Mouse (Mus musculus) kidney, postnatal 14 days (tissue): Measurements from ENCODE around the gene Celf2.

Source experiments
- DNase-seq: peaks from one replicate; pipeline ENCODE4 v3.0.0; 2022; ENCODE audit warnings: mixed read lengths

Celf2 gene

GRCm38 (mm10) chr2:7259616-7260015, 249.7 kb downstream of the Celf2 start:
- no peak for DNase-seq

DNA sequence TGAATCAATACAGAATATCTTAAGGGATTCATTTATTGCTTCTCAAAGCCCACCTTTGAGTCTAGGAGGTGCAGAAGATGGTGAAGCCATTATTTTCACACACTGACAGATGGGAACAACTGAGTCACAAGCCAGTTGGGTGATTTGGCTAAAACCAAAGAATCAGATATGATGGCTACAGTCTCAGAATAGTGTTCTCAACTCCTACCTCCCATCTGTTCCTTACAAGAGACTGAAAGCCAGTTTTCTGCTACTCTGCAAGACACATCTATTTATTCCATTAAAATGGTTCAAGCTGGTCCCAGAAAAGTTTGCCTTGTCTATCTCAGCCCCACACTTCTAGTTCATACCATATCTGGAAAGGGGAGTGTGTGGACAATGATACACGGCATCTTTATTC, 253.3 kb downstream of the Celf2 start:
- DNase-seq: no peak

- DNase-seq: no peak
Observed at GRCm38 (mm10) chr2:7255386-7255785, 254.0 kb downstream of the Celf2 start.

DNA sequence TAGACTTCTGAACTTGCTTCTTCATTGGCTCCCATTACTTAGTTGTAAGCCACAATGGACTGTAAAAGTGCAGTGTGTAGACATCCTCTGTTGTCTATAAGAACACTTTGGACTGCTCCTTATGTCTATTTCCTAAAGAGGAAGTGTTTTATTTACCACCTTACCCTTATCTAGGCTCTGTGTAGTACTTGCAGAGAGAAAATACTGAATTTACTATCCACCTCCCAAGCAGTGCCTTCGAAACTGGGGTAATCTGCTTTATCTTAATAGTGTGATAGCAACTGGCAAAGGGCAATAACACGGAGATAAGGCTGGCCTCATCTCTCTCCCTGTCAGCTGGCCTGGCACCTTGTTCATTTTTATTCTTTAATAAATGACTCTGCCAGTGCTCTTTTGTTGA, 259.0 kb downstream of the Celf2 start:
- DNase-seq: no peak

- no peak for DNase-seq
Observed at GRCm38 (mm10) chr2:7249002-7249401, 260.4 kb downstream of the Celf2 start.

DNA sequence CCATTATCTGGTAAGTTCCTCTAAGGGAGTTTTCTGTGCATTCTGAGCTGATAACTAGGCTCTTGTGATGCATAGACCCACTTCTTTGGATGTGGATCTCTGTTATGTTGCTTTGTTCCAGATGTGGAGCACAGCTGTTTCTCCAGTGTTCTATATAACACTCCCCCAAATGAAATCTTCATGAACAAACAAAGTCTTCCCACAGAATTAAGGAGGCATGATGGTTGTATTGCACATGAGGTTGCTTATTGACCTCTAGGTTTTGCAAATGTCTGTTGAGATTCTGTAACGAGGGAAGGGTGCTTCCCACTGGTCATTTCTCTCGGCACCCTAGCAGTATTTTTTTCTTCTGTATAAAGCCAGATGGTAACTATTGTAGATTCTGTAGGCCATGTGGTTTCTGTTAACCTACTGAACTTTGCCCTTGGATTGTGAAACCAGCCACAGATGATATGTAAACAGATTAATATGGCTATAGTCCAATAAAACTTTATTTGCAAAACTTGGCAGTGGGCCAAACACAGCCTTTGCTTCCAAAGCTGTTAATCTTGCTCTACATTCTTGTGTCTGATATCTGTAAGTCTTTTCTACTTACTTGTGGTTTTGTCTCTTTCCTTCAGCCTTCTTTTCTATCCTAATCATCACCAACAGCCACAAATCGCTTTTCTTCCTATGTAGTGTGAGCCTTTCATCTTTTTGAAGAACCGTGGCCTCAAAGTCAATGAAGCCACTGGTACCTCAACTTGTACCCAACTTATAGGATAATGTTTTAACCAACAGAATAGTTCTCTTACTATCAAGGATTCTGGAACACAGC, 263.2 kb downstream of the Celf2 start:
- DNase-seq: peak; percentile 79

DNA sequence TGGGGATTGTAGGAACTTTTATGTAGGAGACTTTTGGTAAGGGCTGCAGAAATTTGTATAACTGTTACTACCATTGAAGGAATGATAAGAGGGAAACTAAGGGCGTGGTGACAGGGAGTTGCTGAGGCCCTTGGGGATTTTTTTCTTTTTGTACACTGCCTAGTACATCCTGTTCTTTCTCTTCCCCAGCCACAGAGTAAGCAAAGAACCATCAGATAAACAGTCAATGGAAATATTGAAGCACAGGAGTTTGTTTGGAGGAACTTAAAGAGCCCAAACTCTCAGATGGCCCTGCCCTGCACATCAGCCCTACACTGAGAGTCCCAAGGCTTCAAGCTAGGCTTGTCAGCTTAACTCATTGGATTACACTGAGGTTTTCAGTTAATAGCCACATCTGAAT, 267.2 kb downstream of the Celf2 start:
- no peak for DNase-seq

GRCm38 (mm10) chr2:7241523-7241941, 267.8 kb downstream of the Celf2 start:
- DNase-seq: no peak

GRCm38 (mm10) chr2:7237283-7237682, 272.1 kb downstream of the Celf2 start:
- DNase-seq: no peak

GRCm38 (mm10) chr2:7236452-7236851, 272.9 kb downstream of the Celf2 start:
- no peak for DNase-seq

DNA sequence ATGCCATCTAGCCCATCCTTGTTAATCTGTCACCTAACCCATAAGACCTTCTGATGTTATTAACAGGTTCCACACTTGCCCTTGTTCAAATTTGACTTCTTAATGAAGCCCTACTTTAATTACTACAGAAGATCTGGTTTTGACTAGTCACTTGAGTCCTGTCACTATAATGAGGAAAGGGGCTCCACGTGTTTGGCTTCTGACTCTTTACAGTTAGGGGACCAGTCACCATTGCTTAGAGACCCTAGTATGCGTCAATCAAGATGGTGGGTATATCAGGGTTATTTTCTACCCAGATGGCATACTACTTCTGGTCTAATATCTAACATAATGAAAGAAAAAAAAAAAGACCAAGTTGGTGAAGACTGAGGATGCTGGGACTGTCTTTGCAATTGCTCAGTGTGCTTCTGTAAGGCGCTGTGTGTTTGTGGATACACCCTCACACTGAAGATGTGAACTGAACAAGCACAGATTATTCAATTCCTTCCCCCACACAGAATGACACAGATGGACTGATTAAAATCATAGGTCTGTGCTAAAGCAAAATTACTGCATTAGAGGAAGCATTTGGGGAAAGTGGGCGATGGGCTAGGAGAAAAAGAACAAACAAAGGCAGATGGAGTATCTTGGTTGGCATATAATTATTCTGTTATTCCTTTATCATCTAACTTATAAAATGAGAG, 274.2 kb downstream of the Celf2 start:
- DNase-seq: no peak

DNA sequence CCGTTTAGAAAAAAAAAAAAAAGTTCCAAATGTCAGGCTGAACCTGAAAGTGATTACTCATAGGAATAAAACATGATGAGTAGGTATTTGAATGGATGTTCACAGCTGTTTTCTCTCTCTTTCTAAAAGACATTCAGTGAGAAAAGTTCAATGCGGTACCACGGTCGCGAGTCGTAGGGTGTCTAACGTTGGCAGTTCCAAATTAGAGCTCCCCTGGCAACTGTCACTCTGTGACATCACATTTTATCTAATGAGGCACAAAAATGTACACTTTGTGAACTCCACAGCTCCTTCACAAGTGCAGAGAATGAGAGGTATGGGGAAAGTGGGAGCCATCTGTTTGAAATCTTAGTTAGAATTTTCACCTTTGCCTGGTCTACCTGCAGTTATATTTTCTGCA, 274.8 kb downstream of the Celf2 start:
- no peak for DNase-seq

DNA sequence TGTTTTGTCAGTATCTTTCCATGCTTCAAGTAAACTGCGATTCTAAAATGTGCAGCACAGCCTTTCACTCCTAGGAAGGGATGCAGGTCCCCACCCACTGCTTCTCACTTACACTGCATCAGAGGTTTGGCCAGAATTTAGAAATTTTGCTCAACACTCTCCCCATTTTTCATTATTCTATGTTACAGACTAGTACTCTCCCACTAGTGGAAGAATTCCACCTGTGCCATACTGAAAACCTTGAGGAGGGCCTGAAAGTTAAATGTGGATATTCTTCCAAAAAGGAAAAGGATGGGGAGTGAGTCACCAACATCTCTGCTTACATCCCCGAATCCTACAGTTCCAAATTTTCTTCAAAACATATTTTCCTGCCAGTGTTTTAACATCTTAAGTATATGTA, 276.0 kb downstream of the Celf2 start:
- no peak for DNase-seq

GRCm38 (mm10) chr2:7226785-7227184, 282.6 kb downstream of the Celf2 start:
- DNase-seq: no peak

- DNase-seq: no peak
Observed at GRCm38 (mm10) chr2:7224346-7225071, 284.9 kb downstream of the Celf2 start.

DNA sequence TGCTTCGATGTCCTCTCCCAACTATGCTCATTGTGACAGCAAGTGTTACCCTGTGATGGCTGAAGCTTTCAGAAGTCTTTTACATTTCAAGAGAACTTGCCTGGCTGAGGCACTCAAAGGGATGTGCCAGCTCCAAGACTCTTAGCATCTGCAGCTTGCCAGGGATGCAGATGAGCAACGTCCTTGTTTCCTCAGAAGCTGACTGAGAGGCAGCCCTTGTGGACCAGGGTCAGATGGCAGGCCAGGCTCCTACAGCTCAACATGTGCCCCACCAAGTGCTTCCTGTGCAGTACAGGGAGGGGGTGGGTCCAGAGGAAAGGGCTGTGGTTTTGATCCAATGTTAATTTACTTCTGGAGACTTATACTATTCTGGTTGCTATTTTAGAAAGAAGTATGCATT, 285.8 kb downstream of the Celf2 start:
- no peak for DNase-seq

- DNase-seq: no peak
Observed at GRCm38 (mm10) chr2:7222886-7223285, 286.5 kb downstream of the Celf2 start.

DNA sequence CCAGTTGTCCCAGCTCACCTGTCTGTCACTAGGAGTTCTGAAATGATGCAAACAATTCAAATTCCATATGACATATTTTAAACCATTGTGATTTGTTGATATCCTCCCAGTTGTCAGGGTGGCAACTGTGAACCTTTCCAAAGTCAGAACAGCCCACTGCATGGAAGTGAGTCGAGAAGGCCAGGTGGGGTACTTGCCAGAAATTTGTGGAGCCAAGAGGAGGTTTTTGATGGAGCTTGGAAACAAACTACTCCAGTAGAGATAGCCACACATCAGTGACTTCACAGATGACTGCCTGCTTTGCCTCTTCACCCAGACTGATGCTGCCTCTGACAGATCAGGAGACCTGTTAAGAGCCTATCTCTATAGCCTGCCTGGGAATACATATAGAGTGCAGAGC, 287.5 kb downstream of the Celf2 start:
- DNase-seq: no peak

DNA sequence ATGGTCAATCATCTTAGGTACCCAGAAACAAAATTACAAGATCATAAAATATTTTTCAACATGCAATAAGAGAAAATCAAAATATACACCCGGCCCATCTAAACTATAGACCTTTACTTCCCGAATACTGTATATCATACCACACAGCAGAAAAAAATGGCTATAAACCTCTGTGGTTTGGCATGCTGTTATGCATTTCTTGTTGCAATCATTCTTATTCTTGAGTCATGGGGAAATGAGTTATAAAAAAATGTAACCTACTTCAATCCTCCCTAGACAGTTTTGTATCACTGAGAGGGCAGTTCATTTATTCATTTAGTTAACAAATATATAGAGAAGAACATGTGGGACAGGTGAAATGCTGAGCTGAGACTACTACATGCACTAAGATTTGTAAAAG, 291.3 kb downstream of the Celf2 start:
- no peak for DNase-seq

DNA sequence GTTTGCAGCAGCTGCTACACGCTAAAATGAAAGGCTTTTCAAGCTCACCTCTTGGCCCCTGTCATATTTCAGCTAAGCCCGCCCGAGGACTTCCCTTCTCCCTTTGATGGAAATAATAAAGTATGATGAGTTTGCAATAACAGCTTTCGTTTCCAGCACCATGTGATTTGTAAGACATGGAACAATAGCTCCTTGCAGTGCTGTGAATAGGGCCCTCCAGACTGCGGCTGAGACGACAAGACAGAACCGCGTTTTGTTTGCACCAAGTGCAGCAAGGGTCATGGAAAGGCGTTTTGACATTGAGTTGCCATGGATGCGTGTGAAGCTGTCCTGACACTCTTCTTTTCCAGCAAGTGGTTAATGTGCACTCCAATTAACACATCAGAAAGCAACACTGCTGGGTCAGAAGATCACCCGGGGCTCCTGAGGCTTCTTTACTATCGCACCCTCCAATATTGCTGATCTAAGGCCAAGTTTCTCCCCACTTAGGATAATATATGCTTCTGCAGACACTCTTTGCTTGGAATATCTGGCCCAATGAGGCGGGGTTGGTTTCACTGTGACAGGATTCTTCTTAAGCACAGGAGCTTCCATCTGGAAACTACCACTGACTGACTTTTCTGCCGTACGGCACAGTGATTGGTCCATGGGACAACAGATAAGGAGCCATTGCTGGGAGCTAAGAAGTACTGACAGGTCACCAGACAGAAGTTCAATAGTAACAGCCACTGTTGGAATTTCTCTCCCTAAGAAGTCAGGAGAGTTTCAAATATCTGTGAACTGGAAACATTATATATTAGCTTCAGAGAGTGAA, 301.5 kb downstream of the Celf2 start:
- DNase-seq: peak; percentile 5

DNA sequence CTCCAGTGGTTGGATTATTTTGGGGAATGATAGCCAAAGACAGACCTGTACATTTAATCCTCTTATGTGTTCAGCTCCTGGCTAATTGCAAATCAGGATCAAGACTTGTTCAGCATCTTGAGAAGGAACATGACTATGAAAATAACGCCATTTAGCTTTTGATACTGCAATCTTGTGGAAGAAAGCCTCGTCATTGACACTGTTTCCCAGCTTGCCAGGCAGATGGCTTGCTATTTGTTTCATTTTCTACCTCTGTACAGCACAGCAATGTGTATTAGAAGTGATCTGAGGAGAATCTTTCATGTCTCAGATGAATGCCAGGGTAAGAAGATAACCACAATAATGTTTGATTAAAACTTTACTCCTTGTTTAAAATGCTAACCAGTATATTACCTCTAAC, 315.9 kb downstream of the Celf2 start:
- DNase-seq: no peak

DNA sequence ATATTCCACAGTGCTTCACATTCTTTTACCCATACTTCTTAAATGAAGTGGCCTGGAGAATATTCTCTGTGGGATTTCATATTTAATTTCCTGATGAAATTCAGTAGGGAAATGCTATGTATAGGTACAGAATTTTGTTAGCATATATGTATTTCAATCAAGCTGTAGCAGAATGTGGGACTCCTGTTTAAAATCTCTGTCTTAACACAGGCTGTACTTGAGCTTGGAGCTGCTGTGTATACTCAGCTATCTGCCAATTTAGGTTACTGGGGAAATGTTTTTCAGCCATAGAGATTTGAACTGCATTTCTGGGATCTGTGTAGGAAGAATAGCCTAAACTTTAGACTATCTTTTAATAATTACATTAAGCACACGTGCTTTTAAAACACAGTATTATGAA, 330.2 kb downstream of the Celf2 start:
- no peak for DNase-seq
